Mouse (Mus musculus) midbrain, embryonic 12.5 days (tissue): ENCODE measurements around the gene Ttc25. TPM values are rescaled to one million over a fixed set of nuclear protein-coding genes. Genes with fewer than 3 reads are reported as not detected.
"Not testable (repeated sequence)": the region's sequence is repeated elsewhere in the genome, so short reads cannot be mapped to it uniquely, and the experiment has no call there.

ENCODE experiments used
- ATAC-seq: fragments of 200-750 bp; cut with Nextera tagmentation; 2 replicates; pipeline ENCODE4 v1.8.0; 2017; ENCODE audit warnings: low read depth, moderate TSS enrichment, moderate library complexity; ENCODE audit not compliant: low FRiP score
- H3K27ac ChIP-seq: fragments of 300-500 bp; sonication (generic); replicated peaks from 2 replicates; pipeline ENCODE4 v1.5.1; 2016; ENCODE audit warnings: mild to moderate bottlenecking
- H3K27me3 ChIP-seq: fragments of 300-500 bp; sonication (generic); 2 replicates; pipeline ENCODE4 v1.6.1; 2016; ENCODE audit warnings: mild to moderate bottlenecking
- H3K36me3 ChIP-seq: fragments of 300-500 bp; sonication (generic); 2 replicates; pipeline ENCODE4 v1.6.1; 2016
- H3K4me1 ChIP-seq: fragments of 300-500 bp; sonication (generic); 2 replicates; pipeline ENCODE4 v1.6.1; 2016
- H3K4me2 ChIP-seq: fragments of 300-500 bp; sonication (generic); replicated peaks from 2 replicates; pipeline ENCODE4 v1.6.1; 2016; ENCODE audit warnings: mild to moderate bottlenecking, moderate library complexity
- H3K4me3 ChIP-seq: fragments of 300-500 bp; sonication (generic); 2 replicates; pipeline ENCODE4 v1.5.1; 2016; ENCODE audit warnings: mild to moderate bottlenecking
- H3K9ac ChIP-seq: fragments of 300-500 bp; sonication (generic); replicated peaks from 2 replicates; pipeline ENCODE4 v1.6.1; 2016; ENCODE audit warnings: mild to moderate bottlenecking, moderate library complexity
- H3K9me3 ChIP-seq: fragments of 300-500 bp; sonication (generic); 2 replicates; pipeline ENCODE4 v1.6.1; 2016; ENCODE audit warnings: mild to moderate bottlenecking
- WGBS: fragments of 180-500 bp; shearing (Covaris S2); methylation state at CpG from one replicate; pipeline ENCODE4 v1.1.7; 2016; 5-methylcytosine and 5-hydroxymethylcytosine counted together
- polyA plus RNA-seq: library from polyadenylated mRNA; unstranded; fragments of >200 nt; fragmentation: Nextera tagmentation; extraction: Ambion mirVana; gene quantifications from 2 replicates; pipeline ENCODE4 v1.2.1, GENCODE M21; 2016

Ttc25 gene
- polyA plus RNA-seq, 1 experiment from 2014 or later: 2.4 TPM

GRCm38 (mm10) chr11:100611627-100612026 is 66.2 kb downstream of the Ttc25 start:
- Histone ChIP-seq H3K36me3 (peaks cover 16% of the 10 kb centered on the region), H3K4me3 (no peak overlapping the region), H3K9me3 (no peaks in the 10 kb centered on the region), H3K4me2 (no peak overlapping the region), H3K4me1 (no peaks in the 10 kb centered on the region), H3K27ac (no peak overlapping the region), H3K27me3 (no peaks in the 10 kb centered on the region), H3K9ac (no peak overlapping the region)
- 94% methylated on average over 6 of the region's 6 CpGs for WGBS
- ATAC-seq: no peak

- Histone ChIP-seq H3K27ac (no peak overlapping the region), H3K4me2 (no peak overlapping the region), H3K27me3 (no peaks in the 10 kb centered on the region), H3K9me3 (no peaks in the 10 kb centered on the region), H3K36me3 (peaks cover 12% of the 10 kb centered on the region), H3K4me3 (no peak overlapping the region), H3K4me1 (peaks cover 9% of the 10 kb centered on the region), H3K9ac (no peak overlapping the region)
- WGBS: 90% methylated on average over 3 of the region's 3 CpGs
- ATAC-seq: no peak
Measured at GRCm38 (mm10) chr11:100613241-100613640, 67.8 kb downstream of the Ttc25 start.

GRCm38 (mm10) chr11:100616332-100616731 is 70.9 kb downstream of the Ttc25 start:
- H3K4me1 ChIP-seq: peaks cover 20% of the 10 kb centered on the region
- WGBS: 88% methylated on average over 5 of the region's 5 CpGs
- no peak overlapping the region for H3K27ac ChIP-seq
- no peak overlapping the region for H3K9ac ChIP-seq
- H3K36me3 ChIP-seq: 0 out of 2 replicates have a peak, but pooled peaks cover 5% of the 10 kb centered on the region
- no peaks in the 10 kb centered on the region for H3K27me3 ChIP-seq
- no peak overlapping the region for H3K4me3 ChIP-seq
- H3K9me3 ChIP-seq: no peaks in the 10 kb centered on the region
- ATAC-seq: no peak
- no peak overlapping the region for H3K4me2 ChIP-seq

- not testable (repeated sequence) for H3K9ac ChIP-seq, H3K4me2 ChIP-seq, H3K27me3 ChIP-seq, H3K27ac ChIP-seq, ATAC-seq, H3K36me3 ChIP-seq, H3K4me3 ChIP-seq, H3K9me3 ChIP-seq
- peaks cover 20% of the 10 kb centered on the region for H3K4me1 ChIP-seq
- 92% methylated on average over 7 of the region's 7 CpGs for WGBS
Measured at GRCm38 (mm10) chr11:100616836-100617235, 71.4 kb downstream of the Ttc25 start.

GRCm38 (mm10) chr11:100617480-100617879 is 72.1 kb downstream of the Ttc25 start:
- Histone ChIP-seq H3K27me3 (no peaks in the 10 kb centered on the region), H3K9me3 (no peaks in the 10 kb centered on the region), H3K4me3 (0 out of 2 replicates have a peak overlapping the region, but pooled peaks have one; percentile 73), H3K4me2 (peak overlapping the region; percentile 88), H3K27ac (no peak overlapping the region), H3K4me1 (peaks cover 20% of the 10 kb centered on the region), H3K9ac (no peak overlapping the region), H3K36me3 (0 out of 2 replicates have a peak, but pooled peaks cover 5% of the 10 kb centered on the region)
- WGBS: 88% methylated on average over 4 of the region's 4 CpGs
- no peak for ATAC-seq

- no peaks in the 10 kb centered on the region for H3K9me3 ChIP-seq
- peak; percentile 72 for ATAC-seq
- peak within 1 kb of the TSS; percentile 73 for H3K4me3 ChIP-seq
- peak within 1 kb of the TSS; percentile 90 for H3K27ac ChIP-seq
- H3K27me3 ChIP-seq: no peaks in the 10 kb centered on the region
- under 1% methylated on average over 36 of the region's 36 CpGs for WGBS
- peak within 1 kb of the TSS; percentile 88 for H3K4me2 ChIP-seq
- H3K4me1 ChIP-seq: peaks cover 27% of the 10 kb centered on the region
- H3K36me3 ChIP-seq: 0 out of 2 replicates have a peak, but pooled peaks cover 5% of the 10 kb centered on the region
- peak within 1 kb of the TSS; percentile 84 for H3K9ac ChIP-seq
Measured at GRCm38 (mm10) chr11:100618761-100619484, 73.5 kb downstream of the Ttc25 start, which contains the start of gene Nkiras2. TSS of gene Nkiras2 (plus strand) at chr11:100619244.

- Histone ChIP-seq H3K9ac (peak overlapping the region; percentile 84), H3K4me2 (peak overlapping the region; percentile 88), H3K27ac (peak overlapping the region; percentile 90), H3K4me3 (peak overlapping the region; percentile 73), H3K9me3 (no peaks in the 10 kb centered on the region), H3K27me3 (no peaks in the 10 kb centered on the region), H3K4me1 (peaks cover 33% of the 10 kb centered on the region), H3K36me3 (peaks cover 8% of the 10 kb centered on the region; the same call in 1 of the 2 replicates)
- peak; percentile 97 for ATAC-seq
- WGBS: under 1% methylated on average over 40 of the region's 40 CpGs
Measured at GRCm38 (mm10) chr11:100619485-100619975, 74.1 kb downstream of the Ttc25 start.

GRCm38 (mm10) chr11:100619982-100620381 is 74.6 kb downstream of the Ttc25 start, which contains the start of gene Dnajc7:
TSS of gene Dnajc7 (minus strand) at chr11:100620168.
- WGBS: 3% methylated on average over 11 of the region's 11 CpGs
- H3K36me3 ChIP-seq: peaks cover 13% of the 10 kb centered on the region
- peak within 1 kb of the TSS; percentile 88 for H3K4me2 ChIP-seq
- H3K4me1 ChIP-seq: peaks cover 33% of the 10 kb centered on the region
- no peaks in the 10 kb centered on the region for H3K27me3 ChIP-seq
- ATAC-seq: no peak
- H3K4me3 ChIP-seq: peak within 1 kb of the TSS; percentile 73
- no peaks in the 10 kb centered on the region for H3K9me3 ChIP-seq
- H3K9ac ChIP-seq: peak within 1 kb of the TSS; percentile 84
- H3K27ac ChIP-seq: peak within 1 kb of the TSS; percentile 90

Other genes with a start within 250 kb of the Ttc25 start
- 1,467 and 1,563 TPM in 2 replicates for gene Eif1, start 225.7 kb upstream of the Ttc25 start, polyA plus RNA-seq
- gene Gast, start 211.2 kb upstream of the Ttc25 start, polyA plus RNA-seq: 0.97 and 1.2 TPM in 2 replicates
- gene Hap1, start 189.5 kb upstream of the Ttc25 start, polyA plus RNA-seq: 72.8 and 86.6 TPM in 2 replicates
- gene Jup, start 147.8 kb upstream of the Ttc25 start, polyA plus RNA-seq: 46.4 and 53.8 TPM in 2 replicates
- 19.7 and 25.4 TPM in 2 replicates for gene P3h4, start 130.8 kb upstream of the Ttc25 start, polyA plus RNA-seq
- 44.5 and 48.0 TPM in 2 replicates for gene Fkbp10, start 129.9 kb upstream of the Ttc25 start, polyA plus RNA-seq
- gene Nt5c3b, start 103.8 kb upstream of the Ttc25 start, polyA plus RNA-seq: 93.9 and 100.0 TPM in 2 replicates
- 0.75 and 0.89 TPM in 2 replicates for gene Klhl10, start 103.7 kb upstream of the Ttc25 start, polyA plus RNA-seq
- 13.7 and 15.3 TPM in 2 replicates for gene Klhl11, start 72.9 kb upstream of the Ttc25 start, polyA plus RNA-seq
- gene Acly, start 17.6 kb upstream of the Ttc25 start, polyA plus RNA-seq: 366 and 368 TPM in 2 replicates
- 19.7 and 20.4 TPM in 2 replicates for gene Cnp, start 29.3 kb downstream of the Ttc25 start, polyA plus RNA-seq
- 101 and 103 TPM in 2 replicates for gene Nkiras2, start 73.6 kb downstream of the Ttc25 start, polyA plus RNA-seq
- 310 and 329 TPM in 2 replicates for gene Dnajc7, start 74.6 kb downstream of the Ttc25 start, polyA plus RNA-seq
- 0.34 and 0.97 TPM in 2 replicates for gene Zfp385c, start 146.8 kb downstream of the Ttc25 start, polyA plus RNA-seq
- gene Dhx58, start 158.7 kb downstream of the Ttc25 start, polyA plus RNA-seq: 1.9 and 2.3 TPM in 2 replicates
- gene Kat2a, start 166.9 kb downstream of the Ttc25 start, polyA plus RNA-seq: 59.8 and 65.7 TPM in 2 replicates
- 0.26 TPM in 1 of 2 replicates, not detected in the other for gene Hspb9, start 168.2 kb downstream of the Ttc25 start, polyA plus RNA-seq
- 17.1 and 23.4 TPM in 2 replicates for gene Rab5c, start 192.6 kb downstream of the Ttc25 start, polyA plus RNA-seq
- 6.1 and 6.9 TPM in 2 replicates for gene Kcnh4, start 214.3 kb downstream of the Ttc25 start, polyA plus RNA-seq
- not detected in 2 replicates for gene Hcrt, start 217.3 kb downstream of the Ttc25 start, polyA plus RNA-seq
- 3.7 and 5.1 TPM in 2 replicates for gene Ghdc, start 225.3 kb downstream of the Ttc25 start, polyA plus RNA-seq